Mouse (Mus musculus): ENCODE data around the gene Lemd1.

Gene Lemd1

DNA sequence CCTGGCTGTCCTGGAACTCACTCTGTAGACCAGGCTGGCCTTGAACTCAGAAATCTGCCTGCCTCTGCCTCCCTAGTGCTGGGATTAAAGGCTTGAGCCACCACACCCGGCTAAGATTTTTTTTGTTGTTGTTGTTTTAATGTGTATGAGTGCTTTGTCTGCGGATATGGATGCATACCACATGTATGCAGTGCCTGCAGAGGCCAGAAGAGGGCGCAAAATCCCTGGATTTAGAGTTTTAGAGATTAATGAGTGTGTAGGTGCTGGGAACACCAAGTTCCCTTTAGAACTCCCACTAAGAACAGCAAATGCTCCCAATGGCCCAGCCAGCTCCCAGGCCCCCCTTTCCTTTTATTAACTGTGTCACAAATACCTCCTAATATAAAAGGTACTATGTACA is 25.4 kb upstream of the Lemd1 start:
- no peak for DNase-seq

DNA sequence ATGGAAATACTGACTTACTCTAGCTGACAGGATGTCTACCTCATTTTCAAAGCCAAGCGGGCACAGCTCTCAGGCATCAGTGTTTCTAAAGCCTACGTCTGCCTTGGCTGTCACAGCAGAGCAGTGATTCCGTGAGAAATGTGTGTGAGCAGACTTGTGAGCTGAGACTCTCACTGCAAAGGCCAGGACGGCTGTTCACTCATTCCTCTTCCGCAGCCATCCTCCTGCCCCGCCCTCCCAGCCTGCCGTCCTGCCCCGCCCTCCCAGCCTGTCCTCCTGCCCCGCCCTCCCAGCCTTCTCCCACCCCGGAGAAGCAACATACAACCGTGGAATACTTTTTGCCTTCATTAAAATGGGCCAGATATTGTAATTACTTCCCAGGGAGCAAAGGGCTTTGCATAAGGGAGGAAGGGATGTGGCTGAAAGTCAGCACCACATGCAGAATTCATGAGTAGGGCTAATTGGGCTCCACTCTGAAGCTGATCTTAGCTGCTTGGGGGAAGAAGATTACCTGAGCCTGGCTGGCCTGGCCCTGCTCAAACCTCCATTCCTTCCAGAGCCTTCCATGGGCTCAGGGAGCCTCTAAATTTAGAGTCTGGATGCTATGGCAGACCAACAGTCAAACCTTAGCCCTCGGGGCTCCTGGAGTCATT is 23.0 kb upstream of the Lemd1 start:
- no peak for DNase-seq

DNA sequence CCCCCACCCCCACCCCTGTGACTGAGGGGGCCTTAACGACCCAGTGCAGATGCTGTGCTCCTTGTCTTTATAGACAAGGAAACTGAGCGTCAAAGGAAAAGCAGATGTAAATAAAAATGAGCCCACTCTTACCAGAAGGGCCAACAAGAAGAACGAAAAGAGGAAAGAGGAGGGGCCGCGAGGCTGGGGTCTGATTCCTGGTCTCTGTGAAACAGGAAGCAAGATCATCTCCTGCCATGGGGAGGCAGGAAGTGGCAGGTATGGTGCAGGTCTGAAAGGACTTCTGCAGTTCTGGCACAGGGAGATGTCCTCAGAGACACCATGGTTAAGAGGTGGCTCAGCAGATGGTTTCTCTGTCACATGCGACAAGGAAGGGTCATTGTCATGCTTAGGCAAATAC is 20.5 kb upstream of the Lemd1 start:
- DNase-seq: no peak

DNA sequence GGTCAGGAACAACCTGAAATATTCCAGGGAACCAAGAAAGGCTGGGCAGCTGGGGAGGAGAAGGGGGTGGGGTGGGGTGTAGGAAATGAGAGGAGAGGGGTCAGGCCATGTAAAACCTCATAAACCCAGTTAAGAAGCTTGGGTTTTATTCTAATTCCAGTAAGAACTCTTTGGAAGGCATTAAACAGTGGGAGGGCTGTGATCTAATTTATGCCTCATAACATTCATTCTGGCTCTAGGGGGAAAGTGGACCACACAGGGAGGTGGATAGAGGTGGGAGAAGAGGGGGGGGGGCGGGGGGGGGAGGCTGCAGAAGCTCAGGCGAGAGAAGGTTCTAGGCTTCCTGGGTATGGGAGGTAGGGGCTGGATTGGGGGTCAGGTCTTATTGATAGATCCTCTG is 19.6 kb upstream of the Lemd1 start:
- DNase-seq: no peak

DNA sequence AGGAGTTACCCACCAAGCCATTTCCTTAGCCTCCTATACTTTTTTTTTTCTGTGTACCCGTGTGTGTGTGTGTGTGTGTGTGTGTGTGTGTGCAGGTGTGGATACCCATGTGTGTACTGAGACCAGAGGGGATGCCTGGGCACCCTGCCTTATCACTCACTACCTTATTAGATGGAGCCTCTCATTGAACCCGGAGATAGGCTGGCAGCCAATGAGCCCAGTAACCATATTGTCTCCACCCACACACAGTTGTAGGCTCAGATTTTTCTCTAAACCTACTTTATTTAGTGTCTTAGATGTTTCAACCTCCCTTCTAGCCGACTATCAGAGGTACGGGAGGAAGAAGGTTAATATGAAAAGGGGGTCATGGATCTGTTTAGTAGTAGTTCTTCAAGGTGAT is 4.9 kb upstream of the Lemd1 start:
- DNase-seq: no peak

DNA sequence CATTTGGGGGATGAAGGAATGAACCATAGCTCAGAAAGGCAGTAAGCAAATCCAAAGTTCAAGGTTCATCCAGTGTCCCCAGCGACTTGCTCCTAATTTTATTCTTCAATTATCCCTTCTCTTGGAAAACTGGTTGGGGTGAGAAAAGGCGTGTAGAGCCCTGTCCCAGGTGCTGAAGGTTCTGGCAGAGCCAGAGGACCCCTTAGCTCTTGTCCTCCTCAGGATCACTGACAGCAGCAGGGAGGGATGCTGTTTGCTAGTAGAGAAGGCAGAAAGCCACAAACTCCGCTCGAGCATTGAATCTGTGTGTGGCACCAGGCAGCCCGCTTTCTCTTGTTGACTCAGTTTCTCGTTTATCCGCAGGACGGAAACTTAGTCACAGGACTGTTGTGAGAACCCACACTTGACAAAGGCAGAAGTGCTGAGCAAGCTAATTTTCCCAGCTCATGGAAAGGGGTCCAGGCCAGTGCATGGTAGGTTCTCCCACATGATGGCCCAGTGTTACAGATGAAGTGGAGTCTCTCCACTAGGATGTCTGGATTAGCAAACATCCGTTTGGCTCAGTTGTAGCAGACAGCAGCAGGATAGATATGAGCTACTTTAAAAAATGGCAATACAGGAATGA is 2.7 kb upstream of the Lemd1 start:
- DNase-seq: no peak

DNA sequence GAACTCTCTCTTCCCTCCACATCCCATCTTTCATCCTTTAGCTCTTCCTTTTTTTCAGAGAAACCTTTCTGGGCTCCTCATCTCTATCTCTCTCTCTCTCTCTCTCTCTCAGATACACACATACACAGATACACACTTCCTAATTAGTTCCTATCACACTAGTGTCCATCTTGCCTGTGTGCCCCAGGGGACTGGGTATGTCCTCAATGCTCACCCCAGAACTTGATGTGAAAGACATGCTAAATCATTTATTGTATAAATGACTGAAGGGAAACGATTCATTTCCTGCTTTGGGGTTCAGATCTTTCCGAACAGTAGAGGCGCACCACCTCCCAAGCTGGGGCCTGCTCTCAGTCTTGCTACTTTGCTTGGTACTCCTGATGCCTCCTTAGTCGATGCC is 2.0 kb upstream of the Lemd1 start:
- DNase-seq: no peak

DNA sequence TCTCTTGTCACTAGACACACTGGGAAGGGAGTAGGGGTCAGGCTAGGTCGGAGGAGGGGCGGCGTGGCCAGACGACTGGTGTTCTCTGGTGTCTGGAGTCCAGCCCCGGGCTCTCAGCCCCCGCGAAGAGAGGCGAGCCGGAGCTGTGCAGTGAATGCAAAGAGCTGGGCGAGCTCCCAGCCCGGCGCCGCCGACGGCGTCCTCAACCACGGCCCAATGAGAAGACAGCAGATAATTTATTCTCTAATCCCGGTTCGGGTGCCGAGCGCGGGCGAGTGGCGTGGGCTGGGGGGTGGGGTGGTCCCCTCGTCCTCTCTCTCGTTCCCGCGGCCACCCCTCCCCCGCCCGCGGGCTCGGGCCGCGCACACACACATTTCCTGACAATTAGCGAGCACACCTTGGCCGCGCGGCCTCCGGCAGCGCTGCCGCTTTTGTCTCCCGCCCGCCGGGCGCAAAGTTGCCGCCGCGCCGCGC is 1.2 kb upstream of the Lemd1 start:
- peak in 1 of 2 experiments; percentile 15 for DNase-seq

DNA sequence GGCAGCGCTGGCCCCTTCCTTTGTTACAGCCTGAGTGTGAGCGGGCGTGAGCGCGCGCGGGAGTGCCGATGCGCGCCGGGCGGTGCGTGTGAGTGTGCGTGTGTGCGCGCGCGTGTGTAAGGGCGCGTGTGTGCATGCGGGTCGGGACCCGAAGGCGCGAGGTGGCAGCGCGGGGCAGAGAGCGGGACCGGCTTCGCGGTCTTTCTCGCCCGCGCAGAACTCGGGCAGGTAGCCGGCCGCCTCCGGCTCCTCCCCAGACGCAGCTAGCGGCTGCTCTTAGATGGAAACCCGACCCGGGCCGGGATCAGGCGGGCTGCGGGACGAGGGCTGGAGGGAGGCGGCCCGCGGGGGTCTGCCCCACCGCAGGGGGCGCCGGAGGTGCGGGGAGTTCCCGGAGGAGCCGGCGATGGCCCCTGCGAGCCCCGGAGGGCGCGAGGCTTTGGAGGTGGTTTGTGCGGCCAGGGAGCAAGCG is 574 bp upstream of the Lemd1 start:
- DNase-seq: no peak

DNA sequence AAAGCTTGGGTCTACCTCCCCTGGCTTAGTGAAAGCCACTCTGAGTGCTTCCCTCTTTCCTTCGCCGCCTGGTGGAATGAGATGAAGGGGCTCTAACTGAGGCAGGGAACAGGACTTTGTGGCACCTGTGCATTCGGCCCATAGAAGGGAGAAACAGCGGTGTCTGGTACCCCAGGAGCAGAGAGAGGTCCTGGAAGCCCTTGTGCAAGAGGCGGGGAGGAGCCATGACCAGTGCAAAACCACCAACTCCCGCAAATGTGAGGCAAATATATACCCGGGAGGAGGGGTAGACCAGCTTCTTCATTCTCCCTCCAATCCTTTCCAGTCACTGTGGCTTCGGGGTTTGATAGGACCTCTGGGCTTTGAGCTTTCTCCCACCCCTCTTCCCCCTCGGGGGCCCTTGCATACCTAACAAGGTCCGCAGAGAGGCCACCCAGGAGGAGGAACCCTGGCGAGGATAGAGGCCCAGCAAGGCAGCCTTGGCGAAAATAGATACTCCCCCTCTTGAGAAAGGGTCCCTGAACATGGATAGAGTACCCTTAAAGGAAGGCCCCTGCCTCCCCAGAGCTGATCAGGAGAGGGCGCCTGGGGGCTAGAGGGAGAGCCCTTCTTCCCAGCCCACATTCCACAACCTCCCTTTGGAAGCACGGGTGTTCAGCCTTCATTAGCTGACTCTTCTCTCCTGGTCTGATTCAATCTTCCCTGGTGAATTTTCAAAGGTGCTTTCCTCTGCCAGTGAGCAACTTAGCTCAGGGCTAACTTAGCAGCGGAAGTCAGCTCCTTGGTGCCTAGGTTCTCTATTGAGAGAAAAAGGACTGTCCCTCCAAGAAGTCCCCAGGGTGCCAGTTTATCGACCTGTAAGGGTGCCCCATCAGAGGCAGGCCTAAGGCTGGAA is 802 bp downstream of the Lemd1 start:
- no peak for DNase-seq

DNA sequence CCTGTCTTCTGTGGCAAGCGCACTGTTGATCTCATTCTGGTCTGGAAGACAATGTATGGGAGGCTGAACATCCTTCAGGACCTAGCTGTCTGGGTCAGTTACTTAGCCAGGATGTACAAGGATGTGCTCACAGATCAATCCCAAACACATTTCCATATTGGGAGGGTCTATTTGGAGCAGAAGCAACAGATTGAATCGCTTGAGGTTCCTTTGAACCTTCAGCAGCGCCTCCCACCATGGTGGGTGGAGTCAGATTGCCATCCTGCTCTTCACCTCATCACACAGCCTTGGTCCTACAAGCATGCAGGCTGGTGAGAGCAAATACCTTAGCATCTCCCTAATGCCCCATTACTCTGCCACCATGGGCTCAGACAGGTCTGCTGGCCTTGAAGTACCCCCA is 2.6 kb downstream of the Lemd1 start:
- DNase-seq: no peak

DNA sequence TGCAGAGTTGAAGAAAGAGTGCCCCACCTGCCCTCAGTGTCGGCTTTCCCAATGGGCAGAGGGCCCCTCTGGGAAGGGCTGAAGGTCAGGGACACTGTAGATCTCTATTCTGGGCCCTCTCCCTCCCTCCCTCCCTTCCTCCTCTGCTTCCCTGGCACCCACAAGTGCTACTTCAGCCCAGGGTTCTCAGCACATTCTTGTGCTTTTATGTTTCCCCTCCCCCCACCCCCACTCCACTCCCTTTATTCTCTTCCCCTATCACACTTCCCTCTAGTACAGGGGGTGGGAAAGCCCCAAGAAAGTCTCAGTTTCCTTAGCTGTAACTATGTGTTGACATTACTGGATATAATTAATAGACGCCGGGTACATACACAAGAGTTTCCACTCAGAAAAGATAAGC is 3.4 kb downstream of the Lemd1 start:
- DNase-seq: no peak

DNA sequence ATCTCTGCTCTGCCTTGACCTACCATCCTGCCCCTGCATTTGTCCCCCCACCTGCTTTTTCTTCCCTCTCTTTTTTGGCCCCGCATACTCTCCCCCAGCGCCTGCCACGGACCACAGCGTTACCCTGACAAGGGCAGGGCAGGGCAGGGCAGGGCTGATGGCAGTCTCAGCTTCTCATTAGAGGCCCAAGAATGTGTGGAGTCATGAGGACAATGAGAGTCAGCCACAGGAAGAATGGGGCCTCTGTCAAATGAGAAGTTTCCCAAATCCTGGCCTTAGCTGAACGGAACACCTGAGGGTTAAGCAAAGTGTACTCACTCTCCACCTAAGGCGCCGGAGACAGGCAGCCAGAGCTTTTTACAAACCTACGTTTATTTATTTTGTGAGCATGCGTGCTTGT is 3.9 kb downstream of the Lemd1 start:
- no peak for DNase-seq

DNA sequence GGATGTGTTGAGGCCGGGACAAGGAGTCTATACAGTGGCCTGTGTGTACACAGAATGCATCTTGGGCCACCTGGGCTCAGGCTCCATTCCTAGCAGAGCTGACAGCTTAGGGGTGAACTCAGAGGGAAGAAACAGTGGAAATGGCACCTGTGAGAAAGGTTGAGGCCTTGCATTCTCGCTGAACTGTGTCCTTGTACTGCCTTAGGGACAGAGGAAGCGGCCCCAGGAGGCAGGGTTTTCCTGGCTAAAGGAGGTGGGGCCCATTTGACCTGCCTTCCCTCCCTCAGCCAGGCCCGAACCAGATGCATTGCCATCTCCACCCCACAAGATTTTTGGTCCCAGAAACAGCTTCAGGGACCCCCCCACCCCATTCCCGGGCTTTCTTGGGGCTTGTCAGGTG is 4.5 kb downstream of the Lemd1 start:
- DNase-seq: no peak

DNA sequence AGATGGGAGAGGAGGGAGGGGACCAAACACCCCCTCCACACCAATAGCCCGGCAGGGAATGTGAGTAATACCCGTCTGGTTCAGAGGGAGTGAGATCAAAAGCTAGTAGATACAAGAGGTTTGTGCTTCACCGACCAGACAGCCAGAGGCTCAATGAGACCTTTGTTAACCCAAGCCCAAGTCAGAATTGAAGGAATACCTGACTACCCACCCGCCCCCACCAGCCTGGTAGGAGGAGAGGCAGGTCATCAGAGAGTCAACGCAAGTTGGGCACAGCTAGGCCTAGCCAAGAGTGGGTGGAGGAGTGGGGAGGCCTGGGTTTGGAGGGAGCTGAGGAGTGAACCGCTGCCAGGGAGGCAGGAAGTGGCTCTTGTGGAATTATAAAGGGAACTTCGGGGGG is 5.1 kb downstream of the Lemd1 start:
- no peak for DNase-seq

DNA sequence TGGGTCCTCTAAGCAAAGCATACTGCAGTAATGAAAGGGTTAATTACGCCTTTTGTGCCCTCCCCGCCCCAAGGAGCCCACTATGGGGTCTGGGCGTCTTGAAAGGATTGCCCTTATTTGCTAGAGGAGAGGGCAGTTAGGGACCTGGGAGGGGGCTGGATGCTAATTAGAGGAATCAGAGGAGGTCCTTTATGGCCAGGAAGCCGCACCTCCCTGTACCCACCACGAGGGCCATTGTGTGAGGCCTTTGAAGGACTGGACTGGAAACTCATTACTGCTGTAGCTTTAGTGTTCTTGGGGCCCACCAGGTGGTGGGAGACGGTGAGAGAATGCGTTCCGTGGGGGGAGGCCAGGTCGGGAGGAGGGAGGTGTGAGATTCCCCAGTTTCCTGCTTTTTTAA is 6.4 kb downstream of the Lemd1 start:
- DNase-seq: no peak

DNA sequence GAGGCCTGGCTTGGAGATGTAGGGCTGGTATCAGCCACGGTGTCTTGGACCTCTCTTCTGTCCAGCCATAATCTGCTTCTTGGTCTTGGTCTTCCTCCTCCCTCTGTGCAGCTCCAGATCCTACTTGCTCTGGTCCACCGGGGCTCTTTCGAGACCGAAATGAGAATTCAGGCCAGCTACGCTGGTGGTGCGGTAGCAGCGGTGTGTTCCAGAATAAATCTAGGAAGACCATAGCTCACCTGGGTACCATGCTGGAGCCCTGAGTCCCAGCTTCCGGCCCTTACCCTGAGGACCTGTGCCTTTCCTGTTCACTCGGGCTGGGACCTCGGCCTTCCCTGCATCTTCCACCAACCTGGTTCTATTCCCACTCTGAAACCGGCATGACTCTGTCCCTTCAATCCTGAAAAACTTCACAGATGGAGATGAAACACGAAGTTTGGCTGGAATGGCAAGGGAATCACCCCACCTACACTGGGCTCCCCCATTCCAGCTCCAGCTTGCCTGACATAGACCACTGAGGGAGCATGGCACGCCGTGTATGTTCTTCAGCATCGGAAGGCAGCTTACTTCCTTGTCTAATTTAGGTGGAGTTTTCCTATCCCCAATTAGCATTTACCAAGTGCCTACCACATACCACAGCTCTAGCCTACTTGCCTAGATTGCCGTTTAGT is 7.3 kb downstream of the Lemd1 start:
- DNase-seq: no peak

DNA sequence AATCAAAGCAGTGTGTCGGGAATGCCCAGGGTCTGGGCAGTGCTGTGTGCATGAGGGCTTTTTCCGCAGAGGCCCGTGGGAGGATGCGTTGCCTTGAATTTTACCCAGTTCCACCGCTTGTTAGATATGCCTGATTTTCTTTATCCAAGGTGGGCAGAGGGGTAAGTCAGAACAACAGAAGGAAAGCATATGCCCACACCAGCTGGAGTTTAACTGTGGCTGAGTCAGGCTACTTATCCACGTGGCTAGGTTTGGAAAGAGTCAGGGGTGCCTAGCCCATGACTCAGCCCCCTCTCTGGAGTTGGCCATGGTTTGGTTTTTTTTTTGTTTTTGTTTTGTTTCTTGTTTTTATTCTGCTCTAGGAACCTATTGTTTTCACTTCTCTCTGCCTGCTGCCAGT is 8.0 kb downstream of the Lemd1 start:
- DNase-seq: no peak

DNA sequence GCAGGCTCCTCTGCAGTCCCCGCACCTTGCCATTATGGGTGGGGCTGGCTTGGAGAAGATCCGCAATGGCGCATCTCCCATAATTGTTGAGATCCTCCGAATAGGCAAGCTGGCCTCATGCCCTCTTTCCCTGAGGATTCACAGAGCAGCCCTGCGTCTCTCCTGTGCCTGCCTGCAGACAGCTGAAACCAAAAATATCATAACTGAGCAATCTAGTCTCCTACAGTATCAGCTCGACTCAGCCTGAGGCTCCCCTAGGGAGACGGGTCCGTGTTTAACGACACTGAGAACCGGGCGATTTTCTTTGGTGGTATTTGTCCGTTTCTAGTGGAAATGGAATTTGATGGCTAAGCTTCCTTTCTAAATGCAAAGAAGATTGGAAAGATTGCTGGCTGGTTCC is 8.7 kb downstream of the Lemd1 start:
- DNase-seq: no peak

DNA sequence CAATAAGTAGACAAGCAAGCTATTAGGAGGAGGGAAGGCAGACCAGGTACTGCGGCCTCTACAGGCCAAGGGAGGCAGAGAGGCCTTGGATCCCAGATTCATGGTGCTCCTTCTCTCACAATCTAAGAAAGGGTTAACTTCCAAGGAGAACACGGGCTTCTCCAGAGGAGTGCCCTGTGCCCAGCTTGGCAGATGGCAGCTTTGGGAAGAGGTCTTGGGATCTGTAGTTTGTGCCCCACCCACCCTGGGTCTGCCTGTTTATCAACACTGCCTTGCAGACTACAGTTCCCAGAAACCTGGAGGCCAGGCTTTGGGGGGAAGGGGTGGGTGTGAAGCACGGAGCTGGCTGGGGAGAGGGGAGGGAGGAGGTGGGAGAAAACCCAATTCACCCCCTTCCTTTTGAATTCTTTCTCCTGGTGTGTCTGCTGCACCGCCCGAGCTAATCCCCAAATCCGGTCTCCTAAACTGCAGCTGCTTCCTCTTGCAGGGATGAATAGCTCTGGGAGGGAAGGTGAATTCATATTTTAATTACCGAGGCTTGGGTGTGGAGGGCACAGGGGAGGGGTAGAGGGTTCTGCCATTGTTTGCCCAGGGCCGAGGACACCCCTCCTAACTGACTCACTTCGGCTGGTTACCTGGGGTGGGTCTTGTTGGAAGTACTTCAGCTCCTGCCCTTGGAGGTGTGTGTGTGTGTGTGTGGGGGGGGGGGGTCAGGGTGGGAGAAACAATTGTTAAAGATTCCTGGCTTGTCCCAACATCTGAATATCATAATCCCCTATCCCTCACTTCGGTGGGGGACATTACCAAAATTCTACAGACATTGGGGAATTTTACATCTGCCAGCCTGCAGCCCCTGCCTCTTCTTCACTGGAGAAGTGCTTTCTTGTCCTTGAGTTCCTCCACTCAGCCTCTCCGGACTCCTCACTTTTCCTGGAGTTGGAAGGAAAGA is 9.6 kb downstream of the Lemd1 start:
- DNase-seq: no peak

DNA sequence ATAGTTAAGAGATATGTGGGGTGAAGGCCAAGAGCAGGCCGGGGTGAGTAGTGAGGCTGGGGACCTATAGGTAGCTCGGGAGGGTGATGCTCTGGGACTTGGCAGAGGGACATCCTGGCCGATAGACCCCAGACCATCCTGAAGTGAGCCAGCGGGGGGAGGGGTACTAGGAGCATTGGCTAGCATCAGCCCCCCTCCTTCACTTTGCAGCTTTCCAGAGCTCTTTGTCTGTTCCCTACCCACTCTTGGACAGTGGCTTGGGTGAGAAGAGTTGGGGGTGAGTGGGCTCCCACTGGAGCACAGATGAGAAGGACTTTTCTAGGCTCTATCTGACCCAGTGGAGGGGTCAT is 10.3 kb downstream of the Lemd1 start:
- DNase-seq: no peak

DNA sequence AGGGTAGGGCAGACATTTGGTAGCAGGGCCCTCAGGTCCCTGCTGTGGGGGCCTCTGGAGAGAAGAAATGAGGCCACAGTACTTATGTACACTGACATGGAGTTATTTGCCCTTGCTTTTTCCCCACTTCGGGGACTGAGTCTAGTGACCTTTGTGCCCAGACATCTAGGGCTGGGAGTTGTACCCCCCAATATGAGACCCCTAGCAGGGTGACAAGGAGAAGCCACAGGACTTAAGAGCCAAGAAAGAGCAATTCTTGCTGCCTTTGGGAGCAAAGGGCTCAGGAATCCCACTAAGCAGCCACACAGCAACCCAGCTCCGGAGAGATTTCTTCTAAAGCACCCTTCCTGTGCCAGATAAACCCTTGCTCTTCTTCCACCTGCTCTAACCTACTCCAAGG is 10.7 kb downstream of the Lemd1 start:
- DNase-seq: no peak

Data from kidney, adult 8-10 months (tissue).